Mouse (Mus musculus): Measurements from ENCODE around the gene Cfap97. TPM values are rescaled to one million over a fixed set of nuclear protein-coding genes. Genes with fewer than 3 reads are reported as not detected.
"Not testable (repeated sequence)": the region's sequence is repeated elsewhere in the genome, so short reads cannot be mapped to it uniquely, and the experiment has no call there.

Cfap97 gene
- polyA plus RNA-seq (2012; rRNA removed), result 6.7 and 8.2 TPM in 2 replicates

GRCm38 (mm10) chr8:46151202-46152062 lies at the start of gene Cfap97:
Cfap97 (plus strand) TSS chr8:46151771.
- no peak for DNase-seq (ENCODE audit: low read depth)

GRCm38 (mm10) chr8:46103434-46103833 lies 48.1 kb upstream of the Cfap97 start:
- no peak for DNase-seq (ENCODE audit: low read depth)

- DNase-seq (ENCODE audit: low read depth), result no peak
Measured at GRCm38 (mm10) chr8:46107690-46108089, 43.9 kb upstream of the Cfap97 start.

- DNase-seq (ENCODE audit: low read depth), result not testable (repeated sequence)
Measured at GRCm38 (mm10) chr8:46113421-46114170, 38.0 kb upstream of the Cfap97 start.

- no peak for DNase-seq (ENCODE audit: low read depth)
Measured at GRCm38 (mm10) chr8:46117172-46117571, 34.4 kb upstream of the Cfap97 start.

- no peak for DNase-seq (ENCODE audit: low read depth)
Measured at GRCm38 (mm10) chr8:46119176-46119575, 32.4 kb upstream of the Cfap97 start.

- no peak for DNase-seq (ENCODE audit: low read depth)
Measured at GRCm38 (mm10) chr8:46122498-46122897, 29.1 kb upstream of the Cfap97 start.

GRCm38 (mm10) chr8:46130426-46130825 lies 21.1 kb upstream of the Cfap97 start:
- no peak for DNase-seq (ENCODE audit: low read depth)

- DNase-seq (ENCODE audit: low read depth), result not testable (repeated sequence)
Measured at GRCm38 (mm10) chr8:46135546-46135945, 16.0 kb upstream of the Cfap97 start.

GRCm38 (mm10) chr8:46137336-46137735 lies 14.2 kb upstream of the Cfap97 start:
- DNase-seq (ENCODE audit: low read depth), result no peak

GRCm38 (mm10) chr8:46137843-46138596 lies 13.6 kb upstream of the Cfap97 start:
- no peak for DNase-seq (ENCODE audit: low read depth)

GRCm38 (mm10) chr8:46140376-46141120 lies 11.0 kb upstream of the Cfap97 start:
- DNase-seq (ENCODE audit: low read depth), result no peak

- no peak for DNase-seq (ENCODE audit: low read depth)
Measured at GRCm38 (mm10) chr8:46141688-46142087, 9.9 kb upstream of the Cfap97 start.

- no peak for DNase-seq (ENCODE audit: low read depth)
Measured at GRCm38 (mm10) chr8:46142498-46143081, 9.0 kb upstream of the Cfap97 start.

GRCm38 (mm10) chr8:46143470-46143869 lies 8.1 kb upstream of the Cfap97 start:
- DNase-seq (ENCODE audit: low read depth), result no peak

- no peak for DNase-seq (ENCODE audit: low read depth)
Measured at GRCm38 (mm10) chr8:46143924-46144323, 7.6 kb upstream of the Cfap97 start.

- DNase-seq (ENCODE audit: low read depth), result no peak
Measured at GRCm38 (mm10) chr8:46146173-46146572, 5.4 kb upstream of the Cfap97 start.

- no peak for DNase-seq (ENCODE audit: low read depth)
Measured at GRCm38 (mm10) chr8:46149306-46149705, 2.3 kb upstream of the Cfap97 start.

- DNase-seq (ENCODE audit: low read depth), result no peak
Measured at GRCm38 (mm10) chr8:46149782-46150181, 1.8 kb upstream of the Cfap97 start.

GRCm38 (mm10) chr8:46152064-46153031 lies 777 bp downstream of the Cfap97 start, which contains the start of gene Snx25:
Snx25 (minus strand) TSS chr8:46152159.
- no peak for DNase-seq (ENCODE audit: low read depth)
